Mouse (Mus musculus) stomach, postnatal 0 days (tissue): Measurements from ENCODE around the gene Repin1. TPM values are rescaled to one million over a fixed set of nuclear protein-coding genes. Genes with fewer than 3 reads are reported as not detected.

Source experiments
- ATAC-seq: fragments of 200-750 bp; cut with Nextera tagmentation; 2 replicates; pipeline ENCODE4 v1.8.0; 2017; ENCODE audit not compliant: low FRiP score, low TSS enrichment
- DNase-seq: peaks from one replicate; pipeline ENCODE4 v3.0.0-alpha.2; 2016; ENCODE audit warnings: low spot score
- H3K27ac ChIP-seq: fragments of 300-500 bp; sonication (generic); replicated peaks from 2 replicates; pipeline ENCODE4 v1.5.1; 2014; ENCODE audit warnings: mild to moderate bottlenecking, control low read depth
- H3K27me3 ChIP-seq: fragments of 300-500 bp; sonication (generic); 2 replicates; pipeline ENCODE4 v1.6.1; 2014; ENCODE audit warnings: low read length; ENCODE audit not compliant: control insufficient read depth, insufficient read depth
- H3K36me3 ChIP-seq: fragments of 300-500 bp; sonication (generic); 2 replicates; pipeline ENCODE4 v1.6.1; 2014; ENCODE audit warnings: low read length, mixed read lengths; ENCODE audit not compliant: control insufficient read depth, insufficient read depth
- H3K4me1 ChIP-seq: fragments of 300-500 bp; sonication (generic); replicated peaks from 2 replicates; pipeline ENCODE4 v1.6.1; 2014; ENCODE audit warnings: antibody characterized with exemption; ENCODE audit not compliant: control insufficient read depth, insufficient read depth
- H3K4me2 ChIP-seq: fragments of 300-500 bp; sonication (generic); replicated peaks from 2 replicates; pipeline ENCODE4 v1.6.1; 2014; ENCODE audit warnings: low read depth, mild to moderate bottlenecking, control low read depth, moderate library complexity
- H3K4me3 ChIP-seq: fragments of 300-500 bp; sonication (generic); 2 replicates; pipeline ENCODE4 v1.5.1; 2014; ENCODE audit warnings: low read depth, low read length, control low read depth
- H3K9ac ChIP-seq: fragments of 300-500 bp; sonication (generic); 2 replicates; pipeline ENCODE4 v1.6.1; 2014; ENCODE audit warnings: mild to moderate bottlenecking, low read length, control low read depth, mixed read lengths
- H3K9me3 ChIP-seq: fragments of 300-500 bp; sonication (generic); 2 replicates; pipeline ENCODE4 v1.6.1; 2016; ENCODE audit warnings: low read length; ENCODE audit not compliant: control insufficient read depth
- CTCF ChIP-seq: IDR thresholded peaks from 2 replicates; pipeline ENCODE4 v1.5.1; 2016; ENCODE audit warnings: antibody characterized with exemption, low read depth, mild to moderate bottlenecking, moderate library complexity
- EP300 ChIP-seq: optimal IDR thresholded peaks from 2 replicates; pipeline ENCODE3; 2016; ENCODE audit warnings: antibody characterized with exemption
- WGBS: fragments of 180-500 bp; shearing (Covaris S2); extraction: QIAGEN DNeasy Blood & Tissue Kit; methylation state at CpG from one replicate; pipeline ENCODE4 v1.1.7; 2014; 5-methylcytosine and 5-hydroxymethylcytosine counted together
- polyA plus RNA-seq: library from polyadenylated mRNA; unstranded; fragments of >200 nt; fragmentation: Nextera tagmentation; extraction: Ambion mirVana; gene quantifications from 2 replicates; pipeline ENCODE4 v1.2.1, GENCODE M21; 2015

Gene Repin1
- polyA plus RNA-seq, 1 experiment from 2014 or later = 11.6 TPM

- no peak for TF ChIP-seq EP300
- TF ChIP-seq CTCF = no peak
- 0 out of 2 replicates have a peak, but pooled peaks cover 3% of the 10 kb centered on the region for H3K4me1 ChIP-seq
- WGBS = 41% methylated on average over 10 of the region's 10 CpGs
- H3K9ac ChIP-seq = no peak overlapping the region
- no peak overlapping the region for H3K4me2 ChIP-seq
- peaks cover 2% of the 10 kb centered on the region; the same call in 1 of the 2 replicates for H3K36me3 ChIP-seq
- H3K27ac ChIP-seq = peak overlapping the region; percentile 78
- no peak overlapping the region for H3K4me3 ChIP-seq
- DNase-seq (no peak), ATAC-seq (peak; percentile 27; the same call in 1 of the 2 replicates)
- H3K27me3 ChIP-seq = no peaks in the 10 kb centered on the region
- no peaks in the 10 kb centered on the region for H3K9me3 ChIP-seq
Observed at GRCm38 (mm10) chr6:48573280-48573679, 20.4 kb upstream of the Repin1 start.

- Histone ChIP-seq H3K4me1 (peaks cover 1% of the 10 kb centered on the region; the same call in 1 of the 2 replicates), H3K27ac (no peak overlapping the region), H3K27me3 (no peaks in the 10 kb centered on the region), H3K36me3 (peaks cover 2% of the 10 kb centered on the region; the same call in 1 of the 2 replicates), H3K9ac (no peak overlapping the region), H3K4me2 (no peak overlapping the region), H3K9me3 (no peaks in the 10 kb centered on the region), H3K4me3 (no peak overlapping the region)
- DNase-seq = no peak
- 73% methylated on average over 3 of the region's 3 CpGs for WGBS
- no peak for ATAC-seq
- no peak for TF ChIP-seq CTCF
Observed at GRCm38 (mm10) chr6:48573981-48574380, 19.7 kb upstream of the Repin1 start.

- Histone ChIP-seq H3K9me3 (no peaks in the 10 kb centered on the region), H3K4me2 (no peak overlapping the region), H3K4me3 (no peak overlapping the region), H3K36me3 (no peaks in the 10 kb centered on the region), H3K27ac (peak overlapping the region; percentile 83), H3K9ac (no peak overlapping the region), H3K27me3 (no peaks in the 10 kb centered on the region), H3K4me1 (peaks cover 4% of the 10 kb centered on the region; the same call in 1 of the 2 replicates)
- TF ChIP-seq EP300 (no peak), CTCF (no peak)
- ATAC-seq = no peak
- WGBS = 23% methylated on average over 5 of the region's 5 CpGs
- no peak for DNase-seq
Observed at GRCm38 (mm10) chr6:48578736-48579135, 14.9 kb upstream of the Repin1 start.

GRCm38 (mm10) chr6:48579215-48579648, 14.5 kb upstream of the Repin1 start:
- H3K36me3 ChIP-seq = no peaks in the 10 kb centered on the region
- H3K4me2 ChIP-seq = peak overlapping the region; percentile 29; the same call in 1 of the 2 replicates
- peak overlapping the region; percentile 83 for H3K27ac ChIP-seq
- H3K27me3 ChIP-seq = no peaks in the 10 kb centered on the region
- H3K9ac ChIP-seq = peak overlapping the region; percentile 41
- H3K4me1 ChIP-seq = peaks cover 4% of the 10 kb centered on the region; the same call in 1 of the 2 replicates
- H3K4me3 ChIP-seq = no peak overlapping the region
- peak; percentile 77; the same call in 1 of the 2 replicates for ATAC-seq
- WGBS = 18% methylated on average over 5 of the region's 5 CpGs
- no peak for TF ChIP-seq CTCF
- TF ChIP-seq EP300 = no peak
- no peak for DNase-seq
- no peaks in the 10 kb centered on the region for H3K9me3 ChIP-seq

GRCm38 (mm10) chr6:48581257-48581656, 12.4 kb upstream of the Repin1 start:
- Histone ChIP-seq H3K4me1 (peaks cover 4% of the 10 kb centered on the region; the same call in 1 of the 2 replicates), H3K27me3 (no peaks in the 10 kb centered on the region), H3K4me2 (no peak overlapping the region), H3K4me3 (no peak overlapping the region), H3K36me3 (no peaks in the 10 kb centered on the region), H3K27ac (peak overlapping the region; percentile 40; the same call in 1 of the 2 replicates), H3K9me3 (no peaks in the 10 kb centered on the region), H3K9ac (no peak overlapping the region)
- 44% methylated on average over 3 of the region's 3 CpGs for WGBS
- ATAC-seq (no peak), DNase-seq (no peak)
- TF ChIP-seq CTCF (no peak), EP300 (no peak)

GRCm38 (mm10) chr6:48582037-48582436, 11.6 kb upstream of the Repin1 start:
- no peak overlapping the region for H3K9ac ChIP-seq
- peaks cover 4% of the 10 kb centered on the region; the same call in 1 of the 2 replicates for H3K4me1 ChIP-seq
- no peaks in the 10 kb centered on the region for H3K9me3 ChIP-seq
- no peak overlapping the region for H3K4me2 ChIP-seq
- no peaks in the 10 kb centered on the region for H3K36me3 ChIP-seq
- 75% methylated on average over 3 of the region's 3 CpGs for WGBS
- TF ChIP-seq CTCF (peak; percentile 88), EP300 (no peak)
- H3K27me3 ChIP-seq = no peaks in the 10 kb centered on the region
- H3K4me3 ChIP-seq = no peak overlapping the region
- ATAC-seq (0 out of 2 replicates have a peak, but pooled peaks have one; percentile 42), DNase-seq (no peak)
- no peak overlapping the region for H3K27ac ChIP-seq
